8 mouse cellular contexts compared by ENCODE assay signal in the genomic region with DNA sequence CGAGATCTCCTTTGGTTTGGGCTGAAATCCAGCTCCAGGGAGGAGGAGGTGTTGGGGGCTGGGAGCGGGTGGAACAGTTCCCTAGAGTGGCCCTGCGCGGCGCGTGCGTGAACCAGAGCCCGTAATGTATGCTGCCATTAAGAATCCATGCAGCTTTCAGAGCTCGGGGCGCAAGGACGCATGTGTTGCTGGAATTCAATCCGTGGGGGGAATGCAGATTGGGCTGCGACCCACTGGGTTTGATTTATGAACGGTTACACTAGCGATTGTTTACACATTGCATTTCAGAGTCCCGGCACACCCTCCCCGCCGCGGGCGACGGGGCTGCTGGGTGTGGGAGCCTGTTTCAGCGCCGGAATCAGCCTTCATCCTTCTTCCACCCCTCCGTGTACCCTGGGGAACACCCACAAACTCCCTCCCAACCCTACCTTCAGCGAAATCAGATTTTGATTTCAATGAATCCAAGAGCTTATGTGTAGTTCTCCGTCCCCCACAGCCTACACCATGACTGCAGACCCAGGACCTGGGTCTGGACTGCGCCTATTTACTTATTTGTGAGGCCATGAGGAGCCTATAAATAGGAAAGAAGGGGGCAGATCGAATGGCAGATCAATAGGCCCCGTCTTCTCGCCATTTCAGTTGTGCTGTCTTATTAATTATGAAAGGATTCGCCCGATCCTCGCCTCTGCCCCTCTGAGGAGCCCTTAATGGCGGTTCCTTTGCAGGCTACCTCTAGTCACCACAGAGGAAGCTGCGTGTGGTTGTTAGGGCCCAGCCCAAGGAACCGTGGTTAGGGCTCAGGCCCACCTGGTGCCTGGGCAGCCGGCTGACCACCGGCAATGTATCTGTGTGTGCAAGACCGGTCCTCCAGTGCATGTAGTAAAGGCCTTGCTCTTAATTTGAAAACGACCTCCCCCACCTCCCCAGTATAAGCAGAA. TPM values are rescaled to one million over a fixed set of nuclear protein-coding genes. Genes with fewer than 3 reads are reported as not detected.
A peak's percentile ranks its signal among the peaks of the same experiment; 100 is the strongest.
DNase-seq lines count a peak whose midpoint lies in the region.

No protein-coding gene starts in this region.

- peak overlapping the region; percentile 42 for H3K4me3 ChIP-seq in forebrain, embryonic 10.5 days

- no peaks in the 10 kb centered on the region for H3K9me3 ChIP-seq in forebrain, embryonic 10.5 days

- no peaks in the 10 kb centered on the region for H3K36me3 ChIP-seq in forebrain, embryonic 10.5 days (replicated peaks)

- peaks cover 55% of the 10 kb centered on the region for H3K4me1 ChIP-seq in forebrain, embryonic 10.5 days

- under 1% methylated on average over 40 of the region's 40 CpGs for WGBS in forebrain, embryonic 10.5 days

- H3K27ac ChIP-seq in forebrain, embryonic 10.5 days: peak overlapping the region; percentile 62

- peak; percentile 40 for DNase-seq in adrenal gland, adult 2 months
- DNase-seq in adrenal gland, postnatal 10 days: no peak
- peak; percentile 90 for DNase-seq in brain, adult 2 months (ENCODE audit: low read depth, low spot score)
- DNase-seq in forebrain, embryonic 10.5 days (ENCODE audit: extremely low spot score, low spot score): peak; percentile 62
- peak; percentile 31 for DNase-seq in induced T-regulatory cell, adult 2 months (ENCODE audit: low read depth)
- DNase-seq in liver: peak; percentile 9
- DNase-seq in right cerebral cortex, adult 18-20 months: peak; percentile 52
- DNase-seq in spleen, postnatal 36 days (ENCODE audit: low spot score in 2 of 2): no peak

- peaks cover 97% of the 10 kb centered on the region for H3K27me3 ChIP-seq in forebrain, embryonic 10.5 days (ENCODE audit: poor library complexity, severe bottlenecking)

RNA-seq across cellular contexts. Expression of gene Nrn1, which starts 10.1 kb away (rescaled TPM):
- 1 to 10 TPM; 4.1 to 4.7 TPM for total RNA-seq in adrenal gland, adult 2 months (2021)
- 1.7 TPM in 2 replicates for polyA plus RNA-seq in adrenal gland, adult 2 months (2012; rRNA removed)
- 10 to 100 TPM; 21.9 to 41.4 TPM for total RNA-seq in adrenal gland, postnatal 10 days (2021)
- polyA plus RNA-seq in forebrain, embryonic 10.5 days (2016; fragmentation: Nextera tagmentation; extraction: Ambion mirVana): 6.9 and 10.4 TPM in 2 replicates

Comparison
In these comparisons a context has a peak if more than half of its experiments do, and no peak if none do; other contexts are left out.
1. DNase-seq: peak in adrenal gland, adult 2 months (single experiment), brain, adult 2 months (single experiment), forebrain, embryonic 10.5 days (single experiment), induced T-regulatory cell, adult 2 months (single experiment), liver (single experiment) and right cerebral cortex, adult 18-20 months (single experiment); none in adrenal gland, postnatal 10 days (single experiment) and spleen, postnatal 36 days (0 of 2).
2. RNA of gene Nrn1, which starts 10.1 kb away (total RNA-seq): 21.9 to 41.4 TPM in adrenal gland, postnatal 10 days; 4.1 to 4.7 TPM in adrenal gland, adult 2 months; every median in the first group is over 4 times any median in the second.